Mouse (Mus musculus): ENCODE results near the gene Selenbp2. TPM values are rescaled to one million over a fixed set of nuclear protein-coding genes. Genes with fewer than 3 reads are reported as not detected.

Selenbp2 gene
- polyA plus RNA-seq, 2 experiments, result 0.47 to 1.2 TPM

GRCm38 (mm10) chr3:94745691-94746090 lies 52.3 kb downstream of the Selenbp2 start:
- Histone ChIP-seq H3K9ac (ENCODE audit: low read depth, low read length, severe bottlenecking) (no peak overlapping the region), H3K9me3 (ENCODE audit: control insufficient read depth, low read length) (no peaks in the 10 kb centered on the region), H3K36me3 (ENCODE audit: control insufficient read depth, insufficient read depth, low read length) (no peaks in the 10 kb centered on the region), H3K27ac (replicated peaks; ENCODE audit: low read depth, low read length) (no peak overlapping the region), H3K4me1 (ENCODE audit: control insufficient read depth, insufficient read depth, low read length) (no peaks in the 10 kb centered on the region), H3K4me2 (replicated peaks; ENCODE audit: low read depth, low read length, severe bottlenecking) (no peak overlapping the region), H3K4me3 (replicated peaks; ENCODE audit: low read length) (no peak overlapping the region), H3K27me3 (ENCODE audit: control insufficient read depth, insufficient read depth, low read length) (no peaks in the 10 kb centered on the region)
- DNase-seq (ENCODE audit: low spot score) (no peak), ATAC-seq (ENCODE audit: low FRiP score, low read depth) (no peak)
- 95% methylated on average over 17 of the region's 17 CpGs for WGBS
- no peak for TF ChIP-seq POLR2A (IDR thresholded peaks at IDR 0.05; ENCODE audit: borderline replicate concordance, extremely low read depth, insufficient read depth, insufficient read length)

Other genes starting within 250 kb of the Selenbp2 start
- 0.30 and 0.31 TPM in 2 replicates for gene Oaz3, start 249.6 kb upstream of the Selenbp2 start, polyA plus RNA-seq (2012; rRNA removed)
- 0.26 TPM in 1 of 2 replicates, not detected in the other for gene Oaz3, start 249.6 kb upstream of the Selenbp2 start, polyA plus RNA-seq (2014; fragmentation: Nextera tagmentation; extraction: Ambion mirVana)
- gene Celf3, start 215.3 kb upstream of the Selenbp2 start, polyA plus RNA-seq (2012; rRNA removed), result 1.7 and 2.4 TPM in 2 replicates
- gene Celf3, start 215.3 kb upstream of the Selenbp2 start, polyA plus RNA-seq (2014; fragmentation: Nextera tagmentation; extraction: Ambion mirVana), result 0.25 and 0.90 TPM in 2 replicates
- 1.4 and 2.1 TPM in 2 replicates for gene Riiad1, start 213.2 kb upstream of the Selenbp2 start, polyA plus RNA-seq (2012; rRNA removed)
- 3.6 and 3.8 TPM in 2 replicates for gene Riiad1, start 213.2 kb upstream of the Selenbp2 start, polyA plus RNA-seq (2014; fragmentation: Nextera tagmentation; extraction: Ambion mirVana)
- gene Snx27, start 110.8 kb upstream of the Selenbp2 start, polyA plus RNA-seq (2012; rRNA removed), result 22.5 and 24.3 TPM in 2 replicates
- 37.2 and 43.0 TPM in 2 replicates for gene Snx27, start 110.8 kb upstream of the Selenbp2 start, polyA plus RNA-seq (2014; fragmentation: Nextera tagmentation; extraction: Ambion mirVana)
- not detected in 2 replicates for gene Gm10972, start 50.4 kb upstream of the Selenbp2 start, polyA plus RNA-seq (2012; rRNA removed)
- not detected in 2 replicates for gene Gm10972, start 50.4 kb upstream of the Selenbp2 start, polyA plus RNA-seq (2014; fragmentation: Nextera tagmentation; extraction: Ambion mirVana)
- gene Tuft1, start 34.7 kb upstream of the Selenbp2 start, polyA plus RNA-seq (2012; rRNA removed), result 9.8 and 11.9 TPM in 2 replicates
- gene Tuft1, start 34.7 kb upstream of the Selenbp2 start, polyA plus RNA-seq (2014; fragmentation: Nextera tagmentation; extraction: Ambion mirVana), result 16.6 and 19.1 TPM in 2 replicates
- 3.4 and 4.6 TPM in 2 replicates for gene Cgn, start 92.9 kb downstream of the Selenbp2 start, polyA plus RNA-seq (2012; rRNA removed)
- 7.5 and 8.0 TPM in 2 replicates for gene Cgn, start 92.9 kb downstream of the Selenbp2 start, polyA plus RNA-seq (2014; fragmentation: Nextera tagmentation; extraction: Ambion mirVana)
- gene Pogz, start 144.0 kb downstream of the Selenbp2 start, polyA plus RNA-seq (2012; rRNA removed), result 45.8 and 60.1 TPM in 2 replicates
- gene Pogz, start 144.0 kb downstream of the Selenbp2 start, polyA plus RNA-seq (2014; fragmentation: Nextera tagmentation; extraction: Ambion mirVana), result 19.6 and 20.7 TPM in 2 replicates
- gene Psmb4, start 193.4 kb downstream of the Selenbp2 start, polyA plus RNA-seq (2012; rRNA removed), result 348 and 378 TPM in 2 replicates
- gene Psmb4, start 193.4 kb downstream of the Selenbp2 start, polyA plus RNA-seq (2014; fragmentation: Nextera tagmentation; extraction: Ambion mirVana), result 369 and 384 TPM in 2 replicates
- gene Selenbp1, start 239.5 kb downstream of the Selenbp2 start, polyA plus RNA-seq (2012; rRNA removed), result 28.7 and 32.9 TPM in 2 replicates
- 29.5 and 34.9 TPM in 2 replicates for gene Selenbp1, start 239.5 kb downstream of the Selenbp2 start, polyA plus RNA-seq (2014; fragmentation: Nextera tagmentation; extraction: Ambion mirVana)

All from limb, embryonic 14.5 days (tissue).